Mouse (Mus musculus): ENCODE data around the gene Cartpt.
"Not testable (repeated sequence)": the region's sequence is repeated elsewhere in the genome, so short reads cannot be mapped to it uniquely, and the experiment has no call there.

The Cartpt gene

GRCm38 (mm10) chr13:99857336-99857735 lies 43.6 kb downstream of the Cartpt start:
- no peak for DNase-seq (ENCODE audit: low read depth in 2 of 2, low spot score in 2 of 2)

- no peak for DNase-seq (ENCODE audit: low read depth in 2 of 2, low spot score in 2 of 2)
These were observed 45.7 kb downstream of the Cartpt start for GRCm38 (mm10) chr13:99855229-99855628.

- DNase-seq (ENCODE audit: low read depth in 2 of 2, low spot score in 2 of 2), result no peak
These were observed 47.8 kb downstream of the Cartpt start for GRCm38 (mm10) chr13:99853131-99853530.

GRCm38 (mm10) chr13:99852416-99852815 lies 48.5 kb downstream of the Cartpt start:
- not testable (repeated sequence) for DNase-seq (ENCODE audit: low read depth in 2 of 2, low spot score in 2 of 2)

GRCm38 (mm10) chr13:99851026-99851425 lies 49.9 kb downstream of the Cartpt start:
- DNase-seq (ENCODE audit: low read depth in 2 of 2, low spot score in 2 of 2), result no peak

- no peak for DNase-seq (ENCODE audit: low read depth in 2 of 2, low spot score in 2 of 2)
These were observed 51.3 kb downstream of the Cartpt start for GRCm38 (mm10) chr13:99849597-99849996.

Measured in CD8-positive naive resting alpha-beta T cell, adult 2 months (primary cell).